Mouse (Mus musculus) adrenal gland, postnatal 14 days (tissue): ENCODE results near the gene Scd2. TPM values are rescaled to one million over a fixed set of nuclear protein-coding genes. Genes with fewer than 3 reads are reported as not detected.
"Not testable (repeated sequence)": the region's sequence is repeated elsewhere in the genome, so short reads cannot be mapped to it uniquely, and the experiment has no call there.

Experiments
- DNase-seq: peaks from one replicate; pipeline ENCODE4 v3.0.0; 2021; ENCODE audit warnings: mixed read lengths
- total RNA-seq: library from RNA; stranded (reverse); gene quantifications from 2 replicates; pipeline ENCODE4 v1.2.3, GENCODE M21; 2021

The Scd2 gene
- total RNA-seq, 1 experiment from 2014 or later = 408 TPM

DNA sequence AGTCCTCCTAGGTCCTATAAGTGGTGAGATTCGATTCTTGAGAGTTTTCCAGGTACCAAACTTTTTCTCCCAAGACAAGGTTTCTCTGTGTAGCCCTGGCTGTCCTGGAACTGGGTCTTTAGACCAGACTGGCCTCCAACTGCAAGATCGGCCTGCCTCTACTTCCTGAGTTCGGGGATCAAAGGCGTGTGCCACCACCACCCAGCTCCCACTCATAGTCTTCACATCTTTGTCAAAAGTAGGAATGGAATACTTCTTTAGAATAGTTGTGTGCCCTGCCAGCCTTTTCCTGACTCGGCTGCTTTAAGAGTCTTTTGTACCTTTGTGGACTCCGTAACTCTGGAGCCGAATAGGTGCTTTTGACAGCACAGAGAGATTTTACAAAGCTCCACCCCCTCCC lies 2.7 kb downstream of the Scd2 start:
- no peak for DNase-seq

DNA sequence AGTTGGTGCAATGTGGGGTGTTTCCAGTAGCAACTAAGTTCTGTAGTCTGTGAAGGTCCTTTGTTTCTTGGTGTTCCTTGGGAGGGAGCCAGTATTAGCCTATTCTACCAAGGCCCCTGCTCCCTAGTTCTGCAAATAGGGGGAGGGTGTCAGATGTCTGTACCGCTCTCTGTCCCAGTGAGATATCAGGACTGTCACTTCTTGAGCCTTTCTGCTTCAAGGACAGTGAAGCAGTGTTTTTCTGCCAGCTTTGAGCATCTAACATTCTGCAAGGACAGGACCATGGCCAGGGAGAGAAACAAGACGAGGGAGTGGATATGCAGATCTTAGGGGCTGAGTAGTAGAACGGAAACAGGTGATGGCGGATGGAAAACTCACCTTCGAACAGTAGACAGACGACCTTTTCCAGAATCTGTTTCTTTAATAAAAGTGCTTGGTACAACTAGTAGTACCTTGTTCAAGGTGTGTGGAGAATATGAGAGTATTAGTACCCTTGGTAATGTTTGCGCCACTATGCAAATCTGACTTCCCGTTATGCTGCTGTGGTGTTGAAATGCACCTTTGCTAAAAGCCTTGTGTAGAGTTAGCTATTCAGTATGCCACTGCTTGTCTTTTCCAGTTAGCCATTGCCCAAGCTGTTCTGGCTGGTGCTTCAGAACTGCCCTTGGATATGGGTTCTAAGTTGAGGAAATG lies 3.7 kb downstream of the Scd2 start:
- DNase-seq = no peak

DNA sequence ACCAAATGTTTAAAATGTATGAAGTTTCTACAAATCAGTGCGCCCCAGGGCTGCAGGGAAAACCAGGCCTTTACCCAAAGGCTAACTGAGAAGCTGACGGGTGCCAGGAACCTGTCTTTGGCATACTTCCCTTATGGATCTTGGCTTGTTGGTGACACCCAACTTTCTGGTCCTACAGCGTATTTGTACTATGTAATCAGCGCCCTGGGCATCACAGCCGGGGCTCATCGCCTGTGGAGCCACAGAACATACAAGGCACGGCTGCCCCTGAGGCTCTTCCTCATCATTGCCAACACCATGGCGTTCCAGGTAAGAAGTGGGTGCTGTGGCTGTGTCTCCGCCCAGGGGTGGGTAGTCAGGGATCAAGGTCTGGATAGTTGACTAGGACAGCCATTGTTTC lies 4.4 kb downstream of the Scd2 start:
- no peak for DNase-seq

DNA sequence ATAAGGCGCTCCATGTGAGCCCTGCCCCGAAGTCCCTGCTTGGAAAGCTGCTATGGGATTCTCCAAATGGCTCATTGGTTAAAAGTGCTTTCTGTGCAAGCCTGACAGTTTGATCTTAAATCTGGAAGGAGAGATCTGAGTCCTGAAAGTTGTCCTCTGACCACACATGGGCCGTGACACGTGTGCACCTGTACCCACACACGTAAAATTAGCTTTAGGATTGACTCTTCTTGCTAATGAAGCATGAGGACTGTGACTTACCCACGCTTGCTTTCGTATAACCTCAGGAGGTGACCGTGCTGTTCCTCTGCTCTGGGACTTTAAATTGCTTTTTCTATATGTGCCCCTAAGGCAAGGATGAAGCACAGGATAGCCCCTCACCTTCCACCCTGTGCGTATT lies 5.6 kb downstream of the Scd2 start:
- no peak for DNase-seq

DNA sequence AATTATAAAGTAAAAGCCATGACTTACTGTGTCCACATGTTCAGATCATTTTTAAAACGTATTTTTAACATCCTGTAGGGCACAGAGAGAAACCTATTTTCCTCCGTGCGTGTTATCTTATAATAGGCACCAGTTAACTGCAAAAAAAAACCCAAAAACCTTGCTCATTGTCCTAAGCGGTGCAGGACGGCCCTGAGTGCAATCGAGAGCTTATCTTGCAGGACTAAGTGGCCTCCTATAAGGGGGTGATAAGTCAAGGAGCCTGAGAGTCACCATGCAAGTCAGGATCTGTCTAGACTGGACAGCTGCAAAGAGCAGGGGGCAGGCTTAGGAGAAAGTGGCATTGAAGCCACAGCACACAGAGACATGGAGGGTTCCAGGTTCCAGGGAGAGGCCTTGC lies 6.4 kb downstream of the Scd2 start:
- DNase-seq = peak; percentile 49

DNA sequence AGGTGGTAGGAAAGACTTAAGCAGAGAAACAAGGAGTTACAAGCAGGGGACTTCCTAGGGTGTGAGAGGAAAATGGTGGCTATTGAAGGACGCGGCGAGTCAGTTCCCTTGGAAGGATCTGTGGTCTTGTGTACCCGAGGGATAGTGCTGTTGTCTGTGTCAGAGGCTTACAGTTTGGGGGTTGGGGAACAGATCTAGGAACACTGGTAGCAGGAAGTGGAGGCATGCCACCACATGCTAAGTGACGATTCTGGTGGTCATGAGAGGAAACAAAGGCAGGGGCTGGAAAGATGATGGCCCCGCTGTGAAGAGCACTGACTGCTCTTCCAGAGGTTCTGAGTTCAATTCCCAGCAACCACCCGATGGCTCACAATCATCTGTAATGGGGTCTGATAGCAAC lies 7.0 kb downstream of the Scd2 start:
- DNase-seq = peak; percentile 2

DNA sequence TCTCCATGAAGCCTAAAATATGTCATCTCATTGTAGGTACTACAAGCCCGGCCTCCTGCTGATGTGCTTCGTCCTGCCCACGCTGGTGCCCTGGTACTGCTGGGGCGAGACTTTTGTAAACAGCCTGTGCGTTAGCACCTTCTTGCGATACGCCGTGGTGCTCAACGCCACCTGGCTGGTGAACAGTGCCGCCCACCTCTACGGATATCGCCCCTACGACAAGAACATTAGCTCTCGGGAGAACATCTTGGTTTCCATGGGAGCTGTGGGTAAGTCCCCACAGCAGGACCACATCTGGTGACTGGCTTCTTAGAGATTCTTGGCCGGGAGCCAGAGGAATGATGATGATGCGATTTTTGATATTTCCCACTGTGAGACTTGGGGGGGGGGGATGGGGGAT lies 7.7 kb downstream of the Scd2 start:
- no peak for DNase-seq

DNA sequence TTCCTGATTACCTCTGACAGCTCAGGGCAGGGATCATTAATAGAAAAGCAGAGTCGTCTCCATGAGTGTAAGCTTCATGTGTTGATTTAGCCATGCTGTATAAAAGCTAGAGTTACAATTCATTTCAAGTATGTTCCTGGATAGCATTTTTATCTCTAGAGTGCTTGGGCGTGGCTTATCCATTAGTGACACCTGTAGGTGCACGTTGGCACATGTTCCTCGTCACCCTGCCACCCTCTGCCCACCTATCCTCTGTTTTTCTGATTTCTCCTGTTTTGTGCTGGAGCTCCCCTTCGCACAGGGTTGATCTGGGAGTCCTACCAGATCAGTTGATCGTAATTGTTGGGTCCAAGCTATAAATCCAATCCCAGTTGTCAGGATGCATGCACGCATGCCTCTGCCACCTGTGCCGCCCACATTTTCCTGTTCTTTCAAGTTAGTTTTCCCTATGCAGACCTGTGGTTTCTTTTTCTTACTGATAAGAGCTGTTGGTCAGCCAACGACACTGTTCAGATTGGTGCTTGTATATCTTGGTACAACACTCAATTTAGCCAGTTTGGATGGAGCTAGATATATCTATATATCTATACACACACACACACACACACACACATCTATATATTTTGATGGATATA lies 8.3 kb downstream of the Scd2 start:
- DNase-seq = no peak

DNA sequence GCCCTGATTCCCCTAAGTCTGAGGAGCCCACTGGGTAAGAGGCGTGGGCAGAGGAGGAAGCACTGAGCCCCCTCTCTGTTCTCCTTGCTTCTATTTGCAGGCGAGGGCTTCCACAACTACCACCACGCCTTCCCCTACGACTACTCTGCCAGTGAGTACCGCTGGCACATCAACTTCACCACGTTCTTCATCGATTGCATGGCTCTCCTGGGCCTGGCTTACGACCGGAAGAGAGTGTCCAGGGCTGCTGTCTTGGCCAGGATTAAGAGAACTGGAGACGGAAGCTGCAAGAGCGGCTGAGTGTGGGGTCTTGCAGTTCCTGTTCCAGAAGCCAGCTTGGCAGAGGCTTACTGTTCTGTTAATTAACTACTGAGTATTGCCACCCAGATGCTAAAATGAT lies 9.4 kb downstream of the Scd2 start:
- DNase-seq = no peak

DNA sequence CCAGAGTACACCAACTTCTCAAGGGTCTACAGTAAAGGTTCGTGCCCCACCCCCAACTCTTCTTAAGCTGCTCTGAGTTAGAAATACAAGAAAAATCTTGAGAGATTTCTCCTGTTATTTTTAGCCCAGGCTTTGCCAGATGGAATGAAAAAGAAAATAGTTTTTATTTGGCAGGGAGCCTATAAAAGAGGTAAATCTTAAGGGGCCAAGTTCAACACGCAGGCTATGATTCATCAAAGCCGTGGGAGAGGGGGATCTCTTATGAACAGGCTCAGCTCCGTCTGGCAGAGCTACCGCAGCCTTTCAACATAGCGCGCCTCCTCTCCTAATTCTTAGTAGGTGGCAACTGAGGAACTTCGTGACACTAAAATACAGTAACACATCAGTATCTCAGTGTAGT lies 10.0 kb downstream of the Scd2 start:
- no peak for DNase-seq

DNA sequence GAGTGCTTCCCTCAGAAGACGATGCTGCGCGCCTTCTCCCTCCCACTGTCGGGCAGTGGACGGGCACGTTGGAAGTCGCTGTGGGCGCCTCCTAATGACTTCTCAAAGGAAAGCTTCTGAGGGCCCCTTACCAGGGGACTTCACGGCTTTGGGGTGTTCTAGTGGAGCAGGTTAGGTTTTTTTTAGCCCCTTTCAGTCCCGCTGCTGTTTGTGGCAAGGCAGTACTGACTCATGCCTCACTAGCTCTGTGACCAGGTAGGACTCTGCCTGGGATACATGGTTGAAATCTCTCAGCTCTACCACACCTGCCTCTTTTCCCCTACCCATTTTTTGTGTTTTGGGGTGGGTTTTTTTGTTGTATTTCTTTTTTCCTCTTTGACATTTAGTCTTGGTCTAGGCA lies 10.9 kb downstream of the Scd2 start:
- no peak for DNase-seq

DNA sequence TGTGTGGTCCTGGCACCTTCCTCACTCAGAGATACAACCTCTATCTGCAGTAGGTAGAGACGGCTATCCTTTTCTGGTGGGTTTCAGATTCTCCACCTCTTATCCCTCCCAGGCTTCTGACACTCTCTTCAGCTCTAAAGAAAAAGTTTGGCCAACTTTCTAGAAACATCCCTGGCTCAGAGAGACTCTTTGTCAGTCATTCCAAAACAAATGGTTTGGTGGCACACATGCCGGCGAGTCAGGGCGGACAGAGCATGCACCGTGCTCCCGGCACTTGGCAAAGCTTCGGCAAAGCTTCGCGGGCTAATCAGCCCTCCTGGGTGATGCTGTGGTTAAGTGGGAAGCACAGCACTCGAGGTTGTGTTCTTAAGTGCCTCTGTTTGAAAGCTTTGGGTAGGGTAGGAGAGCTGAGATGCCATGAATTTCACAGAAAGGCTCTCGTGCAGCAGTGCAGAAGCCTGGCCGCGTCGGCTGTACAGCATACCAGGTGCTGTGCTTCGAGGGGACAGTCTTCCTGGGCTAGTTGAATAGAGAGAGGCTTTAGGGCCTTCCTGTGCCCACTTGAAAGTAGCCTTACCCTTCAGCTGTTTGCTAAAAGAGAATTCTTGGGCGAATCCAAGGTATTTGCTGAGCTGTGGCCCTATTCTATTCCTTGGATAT lies 11.5 kb downstream of the Scd2 start:
- no peak for DNase-seq

DNA sequence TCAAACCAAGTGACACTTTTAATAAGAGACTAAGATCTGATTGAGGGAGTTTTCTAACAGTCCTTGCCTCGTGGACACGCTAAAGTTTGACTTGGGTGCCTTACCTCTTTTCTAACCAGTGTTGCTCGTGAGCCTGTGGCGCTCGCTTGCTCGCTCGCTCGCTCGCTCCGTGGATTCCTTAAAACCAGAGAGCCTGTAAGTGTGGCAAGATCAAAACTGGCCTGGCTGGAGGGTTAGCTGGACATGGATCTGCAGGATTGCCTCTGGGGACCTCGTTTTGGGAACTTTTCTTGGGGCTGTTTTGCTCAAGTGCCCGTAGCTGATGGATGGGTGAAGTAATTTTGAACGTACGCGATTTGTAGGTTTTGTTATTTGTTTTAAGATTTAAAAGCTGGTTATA lies 12.2 kb downstream of the Scd2 start:
- DNase-seq = no peak

DNA sequence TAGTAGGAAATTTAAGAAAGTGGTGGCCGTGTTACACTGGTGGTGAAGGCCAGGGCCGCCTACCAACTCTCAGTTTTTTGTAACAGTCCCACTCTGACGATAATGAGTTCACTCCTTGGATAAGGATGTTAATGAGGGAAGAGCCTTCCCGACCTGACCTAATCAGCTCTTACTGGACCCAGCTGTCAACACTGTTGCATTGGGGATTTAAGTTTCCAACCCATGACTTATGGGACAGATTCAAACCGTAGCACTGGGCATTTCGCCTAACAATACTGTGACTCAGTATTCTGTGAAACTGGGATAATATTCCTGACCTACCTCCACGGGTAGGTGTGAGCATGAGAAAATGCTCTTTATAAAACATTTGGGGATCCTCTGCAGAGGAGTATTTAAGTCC lies 12.7 kb downstream of the Scd2 start:
- no peak for DNase-seq

DNA sequence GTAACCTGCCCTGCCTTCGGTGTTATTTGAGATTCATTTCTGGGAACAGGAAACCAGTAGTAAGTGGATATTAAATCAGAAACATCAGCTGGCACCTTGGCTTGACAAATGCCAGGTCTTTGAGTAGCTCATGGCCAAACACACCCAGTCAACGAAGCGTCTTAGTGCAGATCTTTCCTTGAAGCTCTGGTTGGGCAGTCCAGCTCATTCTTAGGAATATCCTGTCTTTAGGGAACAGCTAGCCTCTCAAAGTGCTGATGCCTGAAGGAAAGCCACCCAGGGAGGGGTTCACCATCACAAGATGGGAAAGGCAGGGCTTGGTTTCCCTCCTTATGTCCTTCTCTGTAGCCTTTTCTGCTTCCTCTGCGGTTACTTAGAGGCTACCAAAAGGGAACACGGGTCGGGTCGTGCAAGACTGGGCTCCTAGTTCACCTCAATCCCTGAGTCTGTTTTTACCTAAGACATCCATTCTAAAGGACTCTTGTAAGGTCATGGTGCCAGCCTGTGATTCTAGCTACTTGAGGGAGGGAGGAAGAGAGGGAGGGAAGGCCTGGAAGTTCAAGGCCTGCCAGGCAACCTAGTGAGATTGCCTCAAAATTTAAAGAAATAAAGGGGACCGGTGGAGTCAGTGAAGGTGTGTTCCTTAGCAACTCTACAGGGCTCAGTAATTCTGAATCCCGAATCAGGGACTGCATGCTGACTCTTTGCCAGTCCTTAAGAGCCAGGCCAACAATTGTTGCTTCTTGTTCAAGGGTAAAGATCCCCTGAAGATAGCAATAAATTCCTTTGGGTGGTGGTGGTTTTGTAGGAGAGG lies 13.8 kb downstream of the Scd2 start:
- DNase-seq = peak; percentile 7

DNA sequence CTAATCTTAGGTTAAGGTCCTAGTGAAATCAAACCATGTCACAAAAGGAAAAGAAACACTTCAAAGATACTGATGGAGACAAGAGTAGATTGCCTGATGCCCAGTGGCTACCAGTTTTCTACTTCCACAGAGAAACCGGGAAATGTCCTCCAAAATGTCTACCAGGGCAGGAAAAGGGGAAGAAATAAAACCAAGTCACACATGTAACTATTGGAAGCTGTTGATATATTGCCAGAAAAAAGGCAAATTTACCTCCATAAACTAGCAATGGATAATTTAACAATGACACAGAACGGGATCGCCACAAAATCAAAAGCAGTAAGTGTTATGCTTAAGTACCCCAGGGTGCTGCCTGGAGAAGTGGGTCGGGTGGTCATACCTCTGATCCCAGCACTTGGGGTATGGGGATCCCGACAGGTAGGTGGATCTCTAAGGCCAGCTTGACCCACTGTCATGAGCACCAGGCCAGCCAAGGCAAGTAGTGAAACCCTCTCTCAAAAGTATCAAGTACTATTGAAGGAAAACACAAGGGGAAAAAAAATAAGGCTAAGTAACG lies 14.5 kb downstream of the Scd2 start:
- DNase-seq = no peak

DNA sequence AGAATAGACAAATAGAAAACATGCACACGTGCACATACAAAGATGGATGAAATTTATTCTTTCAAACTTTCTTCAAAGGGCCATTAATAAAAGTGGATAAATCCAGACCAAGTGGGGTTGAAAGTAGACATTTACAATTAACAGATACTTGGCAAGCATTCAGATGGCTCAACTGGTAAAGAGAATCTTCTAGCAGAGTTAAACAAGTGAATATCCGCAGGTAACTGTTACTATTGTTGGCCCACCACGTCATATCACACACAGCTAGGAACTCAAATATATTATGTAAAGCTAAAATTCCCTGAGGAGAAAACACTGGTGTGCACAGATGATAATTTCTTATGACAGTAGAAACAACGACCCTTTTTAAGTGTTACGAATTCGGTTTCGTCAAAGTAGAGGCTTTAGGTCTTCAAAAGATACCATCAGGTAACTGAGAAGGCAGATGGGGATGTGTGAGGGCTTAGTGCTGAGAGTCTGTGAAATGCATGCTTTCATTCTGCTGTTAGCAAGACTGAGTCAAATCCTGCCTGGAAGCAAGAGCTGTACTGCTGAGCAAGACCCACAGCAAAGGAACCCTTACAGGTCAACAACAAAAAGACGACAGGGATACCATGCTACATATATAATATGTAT lies 15.3 kb downstream of the Scd2 start:
- no peak for DNase-seq

DNA sequence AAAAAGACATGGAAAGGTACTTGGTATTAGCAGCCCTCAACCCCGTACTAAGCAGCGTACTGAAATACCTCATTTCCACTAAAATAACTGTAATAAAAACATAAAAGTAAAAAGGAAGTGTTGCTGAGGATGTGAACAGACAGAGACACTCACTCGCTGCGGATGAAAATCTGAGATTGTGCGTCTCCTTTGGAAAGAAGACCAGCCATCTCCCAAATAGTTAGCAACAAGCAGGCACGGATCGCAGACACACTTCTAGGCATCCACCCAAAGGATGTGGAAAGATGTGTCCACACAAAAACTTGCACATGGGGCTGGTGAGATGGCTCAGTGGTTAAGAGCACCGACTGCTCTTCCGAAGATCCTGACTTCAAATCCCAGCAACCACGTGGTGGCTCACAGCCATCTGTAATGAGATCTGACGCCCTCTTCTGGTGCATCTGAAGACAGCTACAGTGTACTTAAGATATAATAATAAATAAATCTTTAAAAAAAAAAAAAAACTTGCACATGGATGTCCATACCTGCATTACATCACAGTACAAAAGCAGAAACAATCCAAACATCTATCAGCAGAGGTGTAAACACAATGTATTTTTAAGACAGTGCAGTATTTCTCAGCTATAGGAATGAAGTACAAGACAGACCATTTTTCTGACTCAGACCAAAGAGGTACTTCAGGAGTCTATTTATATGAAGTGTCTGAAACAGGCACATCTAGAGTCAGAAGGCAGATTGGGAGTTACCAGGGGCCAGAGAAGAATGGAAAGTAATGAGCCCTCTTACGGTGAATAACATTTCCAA lies 16.1 kb downstream of the Scd2 start:
- DNase-seq = no peak

DNA sequence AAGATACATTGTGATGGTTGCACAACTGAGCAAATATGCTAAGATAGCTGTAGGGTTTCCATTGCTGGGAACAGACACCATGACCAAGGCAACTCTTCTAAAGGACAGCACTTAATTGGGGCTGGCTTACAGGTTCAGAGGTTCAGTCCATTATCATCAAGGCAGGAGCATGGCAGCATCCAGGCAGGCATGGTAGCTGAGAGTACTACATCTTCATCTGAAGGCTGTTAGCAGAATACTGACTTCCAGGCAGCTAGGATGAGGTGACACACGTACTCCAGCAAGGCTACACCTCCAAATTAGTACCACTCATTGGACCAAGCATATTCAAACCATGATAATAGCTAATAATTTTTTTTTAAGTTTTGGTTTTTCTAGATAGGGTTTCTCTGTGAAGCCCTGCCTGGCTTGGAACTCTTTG lies 16.7 kb downstream of the Scd2 start:
- DNase-seq = not testable (repeated sequence)

DNA sequence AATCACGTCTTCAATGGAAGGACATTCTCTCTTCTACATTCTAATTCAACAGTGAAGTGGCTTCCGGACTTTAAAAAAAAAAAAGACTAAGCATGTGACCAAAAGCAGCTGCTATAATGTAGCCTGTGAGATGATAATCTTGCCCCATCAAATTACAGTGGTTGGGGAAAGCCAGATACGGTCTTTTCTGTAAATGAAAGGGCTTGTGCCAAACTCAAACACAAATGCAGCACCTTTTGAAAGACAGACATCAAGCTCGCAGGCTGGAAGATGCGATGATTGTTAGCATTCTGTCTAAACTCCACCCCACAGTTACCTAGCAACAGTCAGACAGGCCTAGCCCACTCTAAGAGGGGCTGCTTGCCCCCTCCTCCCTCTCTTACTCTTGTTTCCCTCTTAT lies 17.3 kb downstream of the Scd2 start:
- no peak for DNase-seq

DNA sequence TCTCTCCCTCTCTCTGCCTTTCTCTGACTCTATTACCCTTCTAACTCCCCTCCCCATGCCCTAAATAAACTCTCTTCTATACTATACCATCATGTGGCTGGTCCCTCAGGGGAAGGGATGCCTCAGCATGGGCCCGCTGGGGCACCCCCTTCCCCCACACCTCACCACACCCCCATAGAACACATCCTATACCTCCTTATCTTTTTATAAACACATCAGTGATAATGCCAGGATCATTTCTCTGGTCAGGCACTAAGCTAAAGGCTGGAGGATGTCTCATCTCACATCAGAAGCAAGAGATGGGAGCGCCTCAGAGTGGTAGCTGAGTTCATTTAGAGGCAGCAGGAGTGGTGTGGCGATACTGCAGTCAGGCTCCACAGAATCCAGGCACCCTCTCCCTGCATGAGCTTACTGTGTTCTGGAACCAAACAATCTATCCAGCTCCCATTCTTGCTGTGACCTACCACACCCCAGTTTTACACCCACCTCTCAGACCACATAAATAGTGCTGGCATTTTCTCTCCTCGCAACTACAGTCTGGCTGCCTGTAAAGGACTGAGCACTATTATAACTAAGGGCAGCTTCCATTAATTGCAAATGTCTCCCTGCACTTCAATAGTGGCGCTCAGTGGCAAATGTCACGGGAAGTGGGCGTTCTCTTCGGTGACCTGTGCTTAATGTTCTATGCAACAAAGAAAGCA lies 18.0 kb downstream of the Scd2 start:
- no peak for DNase-seq
